Mouse (Mus musculus): ENCODE measurements around the gene Lingo1. TPM values are rescaled to one million over a fixed set of nuclear protein-coding genes. Genes with fewer than 3 reads are reported as not detected.

The Lingo1 gene
- polyA plus RNA-seq, 1 experiment from 2014 or later: 1.9 TPM

DNA sequence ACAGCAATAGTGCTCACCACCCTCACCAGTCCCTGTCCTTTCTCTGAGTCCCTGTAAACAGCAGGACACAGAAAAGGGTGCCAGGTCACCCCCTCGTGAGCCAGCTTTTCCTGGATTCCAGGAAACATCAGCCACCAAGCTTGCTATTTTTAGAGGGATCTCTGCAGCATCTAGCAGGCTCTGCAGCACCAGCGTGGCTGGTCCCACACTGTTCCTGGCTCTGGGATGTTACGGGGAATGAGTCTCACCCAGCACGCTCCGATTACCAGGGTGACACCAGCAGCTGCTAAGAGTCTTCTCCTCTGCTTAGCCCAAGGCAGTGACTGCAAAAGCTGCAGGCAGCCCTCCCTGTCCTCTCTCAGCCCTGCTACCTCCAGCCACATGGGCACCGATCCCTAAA, 36.6 kb upstream of the Lingo1 start:
- no peaks in the 10 kb centered on the region for H3K9me3 ChIP-seq (ENCODE audit: control insufficient read depth, low read length)
- no peak overlapping the region; the same call in none of the 2 replicates for H3K9ac ChIP-seq (ENCODE audit: low read length)
- no peak for ATAC-seq (ENCODE audit: insufficient number of reproducible peaks, insufficient read depth, low FRiP score, low read depth)
- peak overlapping the region; percentile 29 to 30 for H3K27ac ChIP-seq (replicated peaks in 1 of 2; ENCODE audit: control insufficient read depth in 1 of 2, insufficient read depth in 1 of 2, low read depth in 2 of 2, low read length in 2 of 2)
- no peak overlapping the region for H3K4me3 ChIP-seq (ENCODE audit: control insufficient read depth in 1 of 2, insufficient read depth in 1 of 2, low read depth in 1 of 2, low read length in 2 of 2)
- peak overlapping the region; percentile 40 for H3K4me2 ChIP-seq (ENCODE audit: low read length)
- H3K4me1 ChIP-seq (ENCODE audit: control insufficient read depth in 2 of 2, insufficient read depth in 2 of 2, low read length in 2 of 2): peaks cover 25 to 32% of the 10 kb centered on the region in 2 experiments
- WGBS: 5% methylated on average over 6 of the region's 6 CpGs
- H3K36me3 ChIP-seq (ENCODE audit: control insufficient read depth, insufficient read depth, low read length): no peaks in the 10 kb centered on the region
- no peaks in the 10 kb centered on the region for H3K27me3 ChIP-seq (ENCODE audit: control insufficient read depth, insufficient read depth, low read length)

DNA sequence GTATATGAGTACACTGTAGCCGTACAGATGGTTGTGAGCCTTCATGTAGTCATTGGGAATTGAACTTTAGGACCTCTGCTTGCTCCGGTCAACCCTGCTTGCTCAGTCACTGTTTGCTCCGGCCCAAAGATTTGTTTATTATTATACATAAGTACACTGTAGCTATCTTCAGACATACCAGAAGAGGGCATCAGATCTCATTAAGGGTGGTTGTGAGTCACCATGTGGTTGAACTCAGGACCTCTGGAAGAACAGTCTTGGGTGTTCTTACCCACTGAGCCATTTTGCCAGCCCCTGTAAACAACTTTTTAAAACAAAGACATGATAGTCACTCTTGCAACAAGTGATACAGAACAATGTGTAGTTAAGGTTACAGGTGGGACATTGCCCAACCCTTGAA, 35.6 kb upstream of the Lingo1 start:
- H3K27ac ChIP-seq (replicated peaks in 1 of 2; ENCODE audit: control insufficient read depth in 1 of 2, insufficient read depth in 1 of 2, low read depth in 2 of 2, low read length in 2 of 2): no peak overlapping the region
- 81% methylated on average over 3 of the region's 3 CpGs for WGBS
- H3K9me3 ChIP-seq (ENCODE audit: control insufficient read depth, low read length): no peaks in the 10 kb centered on the region
- no peak overlapping the region for H3K9ac ChIP-seq (ENCODE audit: low read length)
- no peaks in the 10 kb centered on the region for H3K36me3 ChIP-seq (ENCODE audit: control insufficient read depth, insufficient read depth, low read length)
- no peak overlapping the region for H3K4me2 ChIP-seq (ENCODE audit: low read length)
- no peaks in the 10 kb centered on the region; the same call in 1 of the 2 replicates for H3K27me3 ChIP-seq (ENCODE audit: control insufficient read depth, insufficient read depth, low read length)
- ATAC-seq (ENCODE audit: insufficient number of reproducible peaks, insufficient read depth, low FRiP score, low read depth): no peak
- peaks cover 25 to 32% of the 10 kb centered on the region in 2 experiments for H3K4me1 ChIP-seq (ENCODE audit: control insufficient read depth in 2 of 2, insufficient read depth in 2 of 2, low read length in 2 of 2)
- H3K4me3 ChIP-seq (ENCODE audit: control insufficient read depth in 1 of 2, insufficient read depth in 1 of 2, low read depth in 1 of 2, low read length in 2 of 2): no peak overlapping the region

DNA sequence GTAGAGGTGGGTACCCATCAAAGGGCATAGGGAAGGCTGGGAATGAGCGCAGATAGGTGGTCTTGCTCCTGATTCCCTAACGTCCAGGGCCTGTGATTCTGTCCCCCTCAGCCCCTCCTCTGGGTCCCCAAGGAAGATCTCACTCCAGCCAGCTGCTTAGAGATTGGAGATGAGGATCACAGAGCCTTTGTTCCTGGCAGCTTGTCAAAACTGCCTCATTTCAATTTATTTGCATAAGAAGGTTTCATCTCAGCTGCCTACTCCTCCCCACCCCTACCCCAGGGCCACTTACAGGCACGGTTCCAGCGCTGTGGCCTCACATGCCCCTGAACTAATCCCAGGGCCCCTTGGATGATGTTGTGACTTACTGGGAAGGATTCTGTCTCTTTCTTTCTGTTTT, 33.9 kb upstream of the Lingo1 start:
- H3K27ac ChIP-seq (replicated peaks in 1 of 2; ENCODE audit: control insufficient read depth in 1 of 2, insufficient read depth in 1 of 2, low read depth in 2 of 2, low read length in 2 of 2): no peak overlapping the region
- H3K4me2 ChIP-seq (ENCODE audit: low read length): no peak overlapping the region
- H3K4me3 ChIP-seq (ENCODE audit: control insufficient read depth in 1 of 2, insufficient read depth in 1 of 2, low read depth in 1 of 2, low read length in 2 of 2): no peak overlapping the region
- H3K9me3 ChIP-seq (ENCODE audit: control insufficient read depth, low read length): no peaks in the 10 kb centered on the region
- no peaks in the 10 kb centered on the region for H3K36me3 ChIP-seq (ENCODE audit: control insufficient read depth, insufficient read depth, low read length)
- peaks cover 23 to 29% of the 10 kb centered on the region in 2 experiments for H3K4me1 ChIP-seq (ENCODE audit: control insufficient read depth in 2 of 2, insufficient read depth in 2 of 2, low read length in 2 of 2)
- no peak for ATAC-seq (ENCODE audit: insufficient number of reproducible peaks, insufficient read depth, low FRiP score, low read depth)
- H3K27me3 ChIP-seq (ENCODE audit: control insufficient read depth, insufficient read depth, low read length): peaks cover 9% of the 10 kb centered on the region; the same call in 1 of the 2 replicates
- no peak overlapping the region for H3K9ac ChIP-seq (ENCODE audit: low read length)
- WGBS: 45% methylated on average over 4 of the region's 4 CpGs

DNA sequence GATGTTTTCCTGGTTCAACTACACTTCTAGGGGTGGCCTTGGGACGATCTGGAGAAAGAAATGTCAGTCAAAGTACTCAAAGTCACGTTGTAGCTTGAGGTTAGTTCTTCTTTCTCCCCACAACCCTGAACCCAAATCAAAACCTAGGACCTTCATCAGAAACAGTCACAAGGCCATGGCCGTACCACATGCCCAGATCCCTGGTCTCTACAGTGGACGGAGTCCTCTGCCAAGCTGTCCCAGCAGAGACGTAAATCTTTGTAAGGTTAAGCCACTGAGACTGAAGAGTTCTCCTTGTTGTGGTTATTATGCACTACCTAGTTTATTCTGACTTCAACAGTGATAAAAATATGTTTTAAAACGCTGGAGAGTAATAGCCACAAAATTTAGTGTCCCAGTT, 32.6 kb upstream of the Lingo1 start:
- peaks cover 14% of the 10 kb centered on the region for H3K27me3 ChIP-seq (ENCODE audit: control insufficient read depth, insufficient read depth, low read length)
- WGBS: 87% methylated on average over 6 of the region's 6 CpGs
- H3K36me3 ChIP-seq (ENCODE audit: control insufficient read depth, insufficient read depth, low read length): no peaks in the 10 kb centered on the region
- no peaks in the 10 kb centered on the region for H3K9me3 ChIP-seq (ENCODE audit: control insufficient read depth, low read length)
- no peak for ATAC-seq (ENCODE audit: insufficient number of reproducible peaks, insufficient read depth, low FRiP score, low read depth)
- peaks cover 18 to 21% of the 10 kb centered on the region in 2 experiments for H3K4me1 ChIP-seq (ENCODE audit: control insufficient read depth in 2 of 2, insufficient read depth in 2 of 2, low read length in 2 of 2)
- H3K27ac ChIP-seq (replicated peaks in 1 of 2; ENCODE audit: control insufficient read depth in 1 of 2, insufficient read depth in 1 of 2, low read depth in 2 of 2, low read length in 2 of 2): no peak overlapping the region
- H3K9ac ChIP-seq (ENCODE audit: low read length): no peak overlapping the region
- H3K4me3 ChIP-seq (ENCODE audit: control insufficient read depth in 1 of 2, insufficient read depth in 1 of 2, low read depth in 1 of 2, low read length in 2 of 2): no peak overlapping the region
- no peak overlapping the region for H3K4me2 ChIP-seq (ENCODE audit: low read length)

DNA sequence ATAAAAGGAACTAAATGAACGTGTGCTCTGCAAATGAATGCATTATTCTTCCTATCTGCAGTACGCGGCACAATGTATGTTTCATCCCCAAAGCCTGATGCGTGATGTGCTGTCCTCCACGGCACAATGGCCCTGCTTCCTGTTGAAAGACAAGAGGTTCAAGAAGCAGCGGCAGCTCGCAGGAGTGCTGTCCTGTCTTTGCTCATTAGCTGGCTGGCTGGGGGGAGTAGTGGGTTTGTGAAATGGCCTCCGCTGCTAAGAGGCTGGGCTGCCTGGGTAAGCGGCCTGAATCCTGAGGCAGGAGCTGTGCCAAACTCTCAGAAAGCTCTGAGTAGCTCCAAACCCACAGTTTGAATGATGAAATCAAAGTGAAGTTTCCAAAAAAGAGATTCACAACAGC, 31.9 kb upstream of the Lingo1 start:
- no peaks in the 10 kb centered on the region for H3K9me3 ChIP-seq (ENCODE audit: control insufficient read depth, low read length)
- WGBS: 25% methylated on average over 9 of the region's 9 CpGs
- no peak overlapping the region for H3K9ac ChIP-seq (ENCODE audit: low read length)
- H3K36me3 ChIP-seq (ENCODE audit: control insufficient read depth, insufficient read depth, low read length): no peaks in the 10 kb centered on the region
- no peak overlapping the region for H3K27ac ChIP-seq (replicated peaks in 1 of 2; ENCODE audit: control insufficient read depth in 1 of 2, insufficient read depth in 1 of 2, low read depth in 2 of 2, low read length in 2 of 2)
- no peak overlapping the region for H3K4me2 ChIP-seq (ENCODE audit: low read length)
- H3K27me3 ChIP-seq (ENCODE audit: control insufficient read depth, insufficient read depth, low read length): peaks cover 14% of the 10 kb centered on the region
- H3K4me3 ChIP-seq (ENCODE audit: control insufficient read depth in 1 of 2, insufficient read depth in 1 of 2, low read depth in 1 of 2, low read length in 2 of 2): no peak overlapping the region
- ATAC-seq (ENCODE audit: insufficient number of reproducible peaks, insufficient read depth, low FRiP score, low read depth): no peak
- peaks cover 15% of the 10 kb centered on the region in 2 experiments for H3K4me1 ChIP-seq (ENCODE audit: control insufficient read depth in 2 of 2, insufficient read depth in 2 of 2, low read length in 2 of 2)

DNA sequence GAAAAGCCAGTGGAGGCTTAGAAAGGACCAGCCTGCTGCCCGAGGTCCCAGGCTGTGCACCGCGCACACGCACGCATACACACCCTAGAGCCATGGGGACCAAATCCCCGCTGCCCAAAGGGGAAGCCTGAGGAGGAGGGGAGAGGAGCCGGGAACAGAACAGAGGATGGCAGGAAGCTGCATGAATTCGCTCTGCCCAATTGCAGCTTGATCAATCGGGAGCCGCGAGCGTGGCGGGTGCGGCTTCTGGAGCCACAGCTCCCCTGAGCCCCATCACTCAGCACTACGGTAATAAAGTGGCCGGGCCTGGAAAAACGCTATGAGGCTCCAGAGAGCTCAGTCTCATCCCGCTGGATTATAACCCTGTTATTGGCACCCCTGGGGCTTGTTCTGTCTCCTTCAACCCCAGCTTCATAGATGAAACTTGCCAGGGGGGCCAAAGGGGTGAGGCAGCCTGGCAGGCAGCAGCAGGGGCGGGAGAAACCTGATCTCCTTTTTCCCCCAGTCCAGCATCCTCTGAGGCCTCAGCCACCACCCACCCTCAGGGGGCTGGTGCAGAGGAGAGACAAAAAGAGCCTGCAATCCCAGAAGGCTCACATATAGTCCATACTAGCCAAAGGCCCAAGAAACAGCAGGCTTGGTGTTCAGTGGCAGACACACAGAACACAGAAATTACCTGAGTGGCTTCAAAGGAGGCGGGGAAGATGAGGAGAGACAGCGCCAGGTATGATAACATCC, 29.4 kb upstream of the Lingo1 start:
- Histone ChIP-seq H3K36me3 (ENCODE audit: control insufficient read depth, insufficient read depth, low read length) (no peaks in the 10 kb centered on the region), H3K4me1 (ENCODE audit: control insufficient read depth in 2 of 2, insufficient read depth in 2 of 2, low read length in 2 of 2) (peaks cover 5 to 6% of the 10 kb centered on the region in 2 experiments; a peak in 2 of 4 replicates), H3K4me2 (ENCODE audit: low read length) (peak overlapping the region; percentile 58), H3K9ac (ENCODE audit: low read length) (no peak overlapping the region), H3K27me3 (ENCODE audit: control insufficient read depth, insufficient read depth, low read length) (peaks cover 14% of the 10 kb centered on the region), H3K9me3 (ENCODE audit: control insufficient read depth, low read length) (no peaks in the 10 kb centered on the region), H3K27ac (replicated peaks in 1 of 2; ENCODE audit: control insufficient read depth in 1 of 2, insufficient read depth in 1 of 2, low read depth in 2 of 2, low read length in 2 of 2) (no peak overlapping the region), H3K4me3 (ENCODE audit: control insufficient read depth in 1 of 2, insufficient read depth in 1 of 2, low read depth in 1 of 2, low read length in 2 of 2) (peak overlapping the region; percentile 12 to 20; a peak in 3 of 4 replicates)
- WGBS: 17% methylated on average over 21 of the region's 21 CpGs
- ATAC-seq (ENCODE audit: insufficient number of reproducible peaks, insufficient read depth, low FRiP score, low read depth): no peak

DNA sequence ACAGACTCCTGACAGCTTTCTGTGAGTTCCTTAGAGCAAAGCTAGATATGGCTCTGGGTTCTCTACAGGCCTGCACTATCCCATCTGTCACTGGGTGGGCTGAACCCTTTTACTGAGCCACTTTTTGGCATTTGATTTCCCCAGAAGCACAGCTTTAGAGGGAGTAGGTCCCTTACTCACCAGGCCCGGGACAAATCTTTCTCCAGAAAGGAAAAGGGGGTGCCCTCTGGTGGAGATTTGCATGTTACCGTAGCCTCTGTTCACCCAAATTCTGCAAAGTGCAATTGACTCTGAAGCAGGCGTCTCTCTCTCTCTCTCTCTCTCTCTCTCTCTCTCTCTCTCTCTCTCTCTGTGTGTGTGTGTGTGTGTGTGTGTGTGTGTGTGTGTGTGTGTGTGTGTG, 28.6 kb upstream of the Lingo1 start:
- Histone ChIP-seq H3K27me3 (ENCODE audit: control insufficient read depth, insufficient read depth, low read length) (peaks cover 14% of the 10 kb centered on the region), H3K4me1 (ENCODE audit: control insufficient read depth in 2 of 2, insufficient read depth in 2 of 2, low read length in 2 of 2) (peaks cover 3 to 6% of the 10 kb centered on the region in 2 experiments; a peak in 2 of 4 replicates), H3K27ac (replicated peaks in 1 of 2; ENCODE audit: control insufficient read depth in 1 of 2, insufficient read depth in 1 of 2, low read depth in 2 of 2, low read length in 2 of 2) (no peak overlapping the region), H3K9ac (ENCODE audit: low read length) (no peak overlapping the region), H3K9me3 (ENCODE audit: control insufficient read depth, low read length) (no peaks in the 10 kb centered on the region), H3K4me3 (ENCODE audit: control insufficient read depth in 1 of 2, insufficient read depth in 1 of 2, low read depth in 1 of 2, low read length in 2 of 2) (no peak overlapping the region), H3K4me2 (ENCODE audit: low read length) (no peak overlapping the region), H3K36me3 (ENCODE audit: control insufficient read depth, insufficient read depth, low read length) (no peaks in the 10 kb centered on the region)
- ATAC-seq (ENCODE audit: insufficient number of reproducible peaks, insufficient read depth, low FRiP score, low read depth): no peak
- WGBS: 11% methylated on average over 3 of the region's 3 CpGs
